Mouse (Mus musculus): ENCODE data around the gene Spef1. TPM values are rescaled to one million over a fixed set of nuclear protein-coding genes. Genes with fewer than 3 reads are reported as not detected.
A peak's percentile ranks its signal among the peaks of the same experiment; 100 is the strongest.

Gene Spef1
- polyA plus RNA-seq, 1 experiment from 2014 or later, result 9.9 TPM

DNA sequence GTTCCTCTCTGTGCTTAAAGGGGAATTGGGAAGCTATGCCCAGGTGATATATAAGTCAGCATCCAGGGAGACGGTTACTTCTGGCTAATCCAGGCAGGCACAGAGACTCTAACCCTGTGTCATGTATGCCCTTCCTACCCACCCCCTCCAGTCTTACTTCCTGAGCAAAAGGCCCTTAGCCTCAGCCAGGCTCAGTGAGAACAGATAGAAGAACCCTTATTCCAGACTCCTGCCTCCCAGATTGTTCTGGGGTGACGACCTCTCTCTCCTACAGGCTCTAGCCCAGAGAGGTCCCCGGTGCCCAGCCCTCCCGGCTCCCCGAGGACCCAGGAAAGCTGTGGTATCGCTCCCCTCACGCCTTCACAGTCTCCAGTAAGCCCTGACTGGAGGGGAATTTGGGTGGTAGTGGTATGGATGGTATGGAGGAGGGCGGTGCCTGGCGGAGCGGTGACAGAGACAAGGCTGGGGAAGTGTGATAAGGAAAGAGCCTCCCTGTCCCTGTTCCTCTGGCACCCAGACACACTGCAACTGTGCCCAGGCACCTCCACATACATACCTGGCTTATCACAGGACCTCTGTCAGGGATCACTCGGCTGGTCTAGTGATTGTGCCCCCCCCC, 51.5 kb downstream of the Spef1 start:
- no peaks in the 10 kb centered on the region for H3K9me3 ChIP-seq
- no peak for ATAC-seq (ENCODE audit: low FRiP score)

GRCm38 (mm10) chr2:131134826-131135400, 52.2 kb downstream of the Spef1 start:
- Histone ChIP-seq H3K9me3 (no peaks in the 10 kb centered on the region), H3K27me3 (no peaks in the 10 kb centered on the region), H3K4me3 (no peak overlapping the region), H3K27ac (no peak overlapping the region), H3K36me3 (no peaks in the 10 kb centered on the region), H3K4me1 (replicated peaks) (no peaks in the 10 kb centered on the region), H3K4me2 (no peak overlapping the region), H3K9ac (no peak overlapping the region)
- no peak for ATAC-seq (ENCODE audit: low FRiP score)
- 88% methylated on average over 8 of the region's 8 CpGs for WGBS

More for the DNA sequence above, 51.5 kb downstream of the Spef1 start:
- 86% methylated on average over 11 of the region's 11 CpGs for WGBS
- Histone ChIP-seq H3K9ac (no peak overlapping the region), H3K27ac (no peak overlapping the region), H3K4me3 (no peak overlapping the region), H3K27me3 (no peaks in the 10 kb centered on the region), H3K4me1 (replicated peaks) (no peaks in the 10 kb centered on the region), H3K4me2 (no peak overlapping the region), H3K36me3 (no peaks in the 10 kb centered on the region)

DNA sequence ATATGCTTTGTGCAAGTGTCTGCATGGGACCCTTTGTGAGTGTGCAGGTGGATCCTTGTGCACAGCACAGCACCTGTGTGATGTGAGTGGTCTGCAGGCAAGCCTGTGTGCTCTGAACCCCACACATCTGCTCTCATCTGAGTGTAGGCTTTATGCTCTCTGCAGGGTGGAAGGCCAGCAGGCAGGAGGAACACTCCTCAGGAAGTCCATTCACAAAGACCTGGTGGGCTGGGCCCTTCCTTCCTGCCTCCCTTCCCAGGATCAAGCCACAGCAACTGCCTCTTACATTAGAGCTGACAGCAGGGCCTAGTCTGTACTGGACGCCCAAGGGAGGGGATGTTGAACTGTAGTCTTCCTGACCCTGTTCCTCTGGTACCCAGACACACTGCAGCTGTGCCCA, 52.7 kb downstream of the Spef1 start:
- Histone ChIP-seq H3K4me2 (no peak overlapping the region), H3K9ac (no peak overlapping the region), H3K27ac (no peak overlapping the region), H3K4me3 (no peak overlapping the region), H3K36me3 (no peaks in the 10 kb centered on the region), H3K9me3 (no peaks in the 10 kb centered on the region), H3K4me1 (replicated peaks) (no peaks in the 10 kb centered on the region), H3K27me3 (no peaks in the 10 kb centered on the region)
- no peak for ATAC-seq (ENCODE audit: low FRiP score)
- WGBS, result 63% methylated on average over 1 of the region's 1 CpGs

DNA sequence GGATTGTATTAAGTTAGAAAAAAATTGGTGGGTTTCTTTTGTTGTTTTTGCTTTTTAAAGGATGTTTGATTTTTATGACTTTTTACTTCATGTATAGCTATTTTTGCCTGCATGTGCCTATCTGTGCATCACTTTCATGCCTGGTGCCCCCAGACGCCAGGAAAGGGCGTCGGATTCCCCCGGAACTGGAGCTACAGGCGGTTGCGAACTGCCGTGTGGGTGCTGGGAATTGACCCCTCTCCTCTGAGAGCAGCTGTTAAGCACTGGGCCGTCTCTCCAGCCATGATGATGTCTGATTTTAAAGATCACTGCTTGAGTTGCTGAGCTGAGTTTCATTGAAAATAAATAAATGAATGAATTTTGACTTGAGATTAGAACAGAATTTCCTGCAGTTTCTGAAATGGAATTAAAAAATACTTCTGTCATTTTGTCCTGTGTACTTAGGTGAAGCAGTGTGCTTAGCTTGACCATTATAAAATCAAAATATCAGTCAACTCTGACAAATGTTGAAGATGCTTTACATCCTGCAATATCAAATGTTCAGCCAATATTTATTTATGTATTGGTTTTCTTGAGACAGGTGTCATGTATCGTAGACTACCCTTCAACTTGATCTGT, 54.0 kb downstream of the Spef1 start, which contains the start of gene Gm11037:
Gene Gm11037 (plus strand): TSS at position 568 of the 618 bp plus-strand sequence.
- Histone ChIP-seq H3K4me2 (no peak within 1 kb of the TSS), H3K27ac (no peak within 1 kb of the TSS), H3K4me1 (replicated peaks) (no peaks in the 10 kb centered on the region), H3K27me3 (no peaks in the 10 kb centered on the region), H3K4me3 (no peak within 1 kb of the TSS), H3K36me3 (no peaks in the 10 kb centered on the region), H3K9me3 (no peaks in the 10 kb centered on the region), H3K9ac (no peak within 1 kb of the TSS)
- 89% methylated on average over 9 of the region's 9 CpGs for WGBS
- no peak for ATAC-seq (ENCODE audit: low FRiP score)

GRCm38 (mm10) chr2:131132111-131132888, 54.8 kb downstream of the Spef1 start:
- Histone ChIP-seq H3K4me1 (replicated peaks) (peaks cover 4% of the 10 kb centered on the region), H3K36me3 (no peaks in the 10 kb centered on the region), H3K9me3 (no peaks in the 10 kb centered on the region), H3K4me3 (no peak overlapping the region), H3K27me3 (no peaks in the 10 kb centered on the region), H3K27ac (no peak overlapping the region), H3K4me2 (no peak overlapping the region), H3K9ac (no peak overlapping the region)
- ATAC-seq (ENCODE audit: low FRiP score), result no peak
- 82% methylated on average over 10 of the region's 10 CpGs for WGBS

DNA sequence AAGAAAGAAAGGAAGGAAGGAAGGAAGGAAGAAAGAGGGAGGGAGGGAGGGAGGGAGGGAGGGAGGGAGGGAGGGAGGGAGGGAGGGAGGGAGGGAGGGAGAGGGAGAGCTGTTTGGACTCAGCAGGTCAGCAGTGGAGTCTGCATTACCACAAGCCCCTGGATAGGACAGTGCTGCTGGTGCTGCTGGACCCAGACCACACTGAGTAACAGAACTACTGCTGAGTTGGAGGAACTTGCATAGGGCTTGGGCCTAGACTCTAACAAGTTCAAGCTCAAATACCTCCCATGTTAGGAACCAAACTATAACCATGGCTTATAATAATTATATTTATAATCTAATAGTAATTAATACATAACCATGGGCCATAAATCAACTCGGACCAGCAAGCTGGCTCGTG, 56.2 kb downstream of the Spef1 start:
- Histone ChIP-seq H3K4me2 (no peak overlapping the region), H3K36me3 (no peaks in the 10 kb centered on the region), H3K27me3 (0 out of 2 replicates have a peak, but pooled peaks cover 3% of the 10 kb centered on the region), H3K4me1 (replicated peaks) (peaks cover 18% of the 10 kb centered on the region), H3K9ac (no peak overlapping the region), H3K9me3 (no peaks in the 10 kb centered on the region), H3K27ac (no peak overlapping the region), H3K4me3 (no peak overlapping the region)
- no peak for ATAC-seq (ENCODE audit: low FRiP score)
- 86% methylated on average over 2 of the region's 2 CpGs for WGBS

- Histone ChIP-seq H3K9ac (no peak overlapping the region), H3K27me3 (0 out of 2 replicates have a peak, but pooled peaks cover 5% of the 10 kb centered on the region), H3K4me2 (no peak overlapping the region), H3K4me3 (no peak overlapping the region), H3K9me3 (no peaks in the 10 kb centered on the region), H3K27ac (no peak overlapping the region), H3K4me1 (replicated peaks) (peaks cover 18% of the 10 kb centered on the region), H3K36me3 (no peaks in the 10 kb centered on the region)
- WGBS, result 87% methylated on average over 5 of the region's 5 CpGs
- no peak for ATAC-seq (ENCODE audit: low FRiP score)
These were observed 57.2 kb downstream of the Spef1 start for GRCm38 (mm10) chr2:131129836-131130235.

- Histone ChIP-seq H3K9ac (no peak overlapping the region), H3K36me3 (no peaks in the 10 kb centered on the region), H3K4me3 (no peak overlapping the region), H3K27ac (no peak overlapping the region), H3K27me3 (0 out of 2 replicates have a peak, but pooled peaks cover 5% of the 10 kb centered on the region), H3K4me2 (peak overlapping the region; percentile 83; the same call in 1 of the 2 replicates), H3K4me1 (replicated peaks) (peaks cover 18% of the 10 kb centered on the region), H3K9me3 (no peaks in the 10 kb centered on the region)
- WGBS, result 87% methylated on average over 3 of the region's 3 CpGs
- ATAC-seq (ENCODE audit: low FRiP score), result no peak
These were observed 58.4 kb downstream of the Spef1 start for GRCm38 (mm10) chr2:131128636-131129157.

DNA sequence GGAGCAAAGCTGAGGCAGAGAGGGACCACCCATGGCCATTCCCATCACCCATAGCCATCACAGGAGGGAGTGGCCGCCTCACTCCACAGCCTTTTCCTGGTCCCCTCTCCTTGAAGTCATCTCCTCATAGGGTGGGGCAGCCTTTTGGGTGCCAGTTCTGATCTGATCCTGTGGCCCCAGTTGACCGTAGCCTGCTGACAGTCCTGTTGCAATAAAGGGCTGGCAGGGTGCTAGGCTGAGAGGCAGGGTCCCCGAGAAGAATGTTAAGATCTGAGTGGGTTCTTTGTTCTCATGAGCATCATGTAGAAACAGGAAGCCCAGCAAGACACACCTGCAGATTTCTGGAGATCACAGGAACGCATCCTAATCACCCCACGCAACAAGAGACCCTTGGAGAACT, 58.9 kb downstream of the Spef1 start:
- H3K4me1 ChIP-seq (replicated peaks), result peaks cover 18% of the 10 kb centered on the region

DNA sequence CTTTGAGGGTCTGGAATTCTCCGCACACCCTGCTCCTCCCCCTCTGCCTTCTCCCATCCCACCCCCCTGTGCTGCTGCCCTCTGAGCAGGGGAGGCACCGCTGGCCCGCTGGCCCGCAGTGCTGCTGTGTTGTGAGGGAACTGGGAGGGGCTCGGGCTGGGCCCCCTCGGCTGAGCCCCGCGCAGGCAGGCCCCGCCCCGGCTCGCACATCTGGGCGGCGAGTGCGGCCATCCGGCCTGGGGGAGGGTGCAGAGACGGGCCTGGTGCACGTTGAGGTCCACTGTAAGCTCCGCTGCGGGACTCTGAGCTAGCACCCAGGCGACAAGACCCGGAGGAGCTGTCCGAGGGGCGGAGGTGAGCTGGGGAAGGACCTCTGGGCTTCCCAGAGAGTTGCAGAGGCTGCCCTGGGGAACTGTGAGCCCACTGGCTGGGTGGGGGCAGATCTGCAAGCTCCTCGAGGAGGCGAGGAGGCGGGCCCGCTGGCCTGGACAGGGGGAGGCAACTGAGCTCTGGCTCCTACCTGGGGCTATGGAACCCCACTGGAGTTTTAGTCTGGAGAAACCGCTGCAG, 59.8 kb downstream of the Spef1 start, which contains the start of gene Hspa12b:
Gene Hspa12b (plus strand): TSS at position 120 of the 570 bp plus-strand sequence.
- H3K4me2 ChIP-seq, result peak within 1 kb of the TSS; percentile 83
- WGBS, result 2% methylated on average over 28 of the region's 28 CpGs
- H3K27me3 ChIP-seq, result 0 out of 2 replicates have a peak, but pooled peaks cover 5% of the 10 kb centered on the region
- no peak within 1 kb of the TSS for H3K27ac ChIP-seq
- H3K36me3 ChIP-seq, result no peaks in the 10 kb centered on the region
- H3K9me3 ChIP-seq, result no peaks in the 10 kb centered on the region
- peak within 1 kb of the TSS; percentile 73 for H3K9ac ChIP-seq
- peak; percentile 58 for ATAC-seq (ENCODE audit: low FRiP score)
- peaks cover 18% of the 10 kb centered on the region for H3K4me1 ChIP-seq (replicated peaks)
- peak within 1 kb of the TSS; percentile 41 for H3K4me3 ChIP-seq

More for the DNA sequence above, 58.9 kb downstream of the Spef1 start:
- peak overlapping the region; percentile 41; the same call in 1 of the 2 replicates for H3K4me3 ChIP-seq
- H3K4me2 ChIP-seq, result peak overlapping the region; percentile 83
- WGBS, result 93% methylated on average over 5 of the region's 5 CpGs
- ATAC-seq (ENCODE audit: low FRiP score), result no peak
- no peak overlapping the region for H3K9ac ChIP-seq
- no peaks in the 10 kb centered on the region for H3K9me3 ChIP-seq
- no peak overlapping the region for H3K27ac ChIP-seq
- H3K27me3 ChIP-seq, result 0 out of 2 replicates have a peak, but pooled peaks cover 5% of the 10 kb centered on the region
- no peaks in the 10 kb centered on the region for H3K36me3 ChIP-seq

DNA sequence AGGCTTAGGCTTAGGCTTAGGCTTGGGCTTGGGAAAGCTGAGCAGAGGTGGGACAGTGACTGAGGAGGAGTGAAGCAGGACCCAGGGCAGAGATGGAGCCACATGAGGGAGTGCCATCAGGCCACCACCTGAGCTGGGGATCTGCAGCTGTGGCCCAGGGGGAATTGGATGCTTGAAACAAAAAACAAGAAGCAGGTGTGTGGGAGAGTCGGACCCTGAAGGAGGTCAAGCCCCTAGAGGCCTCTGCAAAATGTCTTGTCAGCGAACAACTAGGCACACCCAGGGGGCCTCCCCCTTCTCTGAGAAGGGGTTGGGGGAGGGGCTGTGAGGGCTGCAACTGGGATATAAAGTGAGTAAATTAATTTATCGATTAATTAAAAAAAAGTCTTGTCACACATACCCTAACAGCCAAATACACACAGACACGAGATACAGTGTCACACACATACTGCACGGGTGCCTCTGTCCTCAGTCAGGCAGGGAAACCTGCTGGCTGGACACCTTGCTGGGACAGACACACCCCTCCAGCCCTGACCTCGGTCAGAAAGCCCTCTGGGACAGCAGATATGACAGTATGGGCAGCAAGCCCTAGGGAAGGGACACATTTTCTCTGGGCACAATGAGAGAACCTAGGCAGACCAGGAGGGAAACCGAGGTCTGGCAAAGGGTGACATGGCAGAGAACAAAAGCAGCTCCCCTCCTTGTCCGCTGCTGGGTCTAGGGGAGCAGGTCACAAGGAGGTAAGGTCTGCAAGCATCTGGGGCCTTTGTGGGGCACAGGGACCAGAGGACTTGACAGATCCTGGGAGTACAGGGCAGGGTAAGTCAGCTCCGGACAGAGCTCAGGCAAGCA, 60.9 kb downstream of the Spef1 start:
- no peak overlapping the region for H3K4me3 ChIP-seq
- no peak overlapping the region for H3K27ac ChIP-seq
- ATAC-seq (ENCODE audit: low FRiP score), result no peak; the same call in 1 of the 2 replicates
- WGBS, result 48% methylated on average over 9 of the region's 9 CpGs
- 0 out of 2 replicates have a peak, but pooled peaks cover 5% of the 10 kb centered on the region for H3K27me3 ChIP-seq
- peak overlapping the region; percentile 83; the same call in 1 of the 2 replicates for H3K4me2 ChIP-seq
- no peak overlapping the region for H3K9ac ChIP-seq
- H3K4me1 ChIP-seq (replicated peaks), result peaks cover 18% of the 10 kb centered on the region
- H3K36me3 ChIP-seq, result no peaks in the 10 kb centered on the region
- H3K9me3 ChIP-seq, result no peaks in the 10 kb centered on the region

Measured in hindbrain, embryonic 13.5 days (tissue).